Mouse (Mus musculus) C2C12 (cell line): Measurements from ENCODE around the gene Bckdha. TPM values are rescaled to one million over a fixed set of nuclear protein-coding genes. Genes with fewer than 3 reads are reported as not detected.

Experiments
- H3K27me3 ChIP-seq: one replicate; pipeline ENCODE4 v1.6.1; 2011; ENCODE audit not compliant: control insufficient read depth, insufficient read depth, insufficient read length
- H3K36me3 ChIP-seq: one replicate; pipeline ENCODE4 v1.6.1; 2011; ENCODE audit not compliant: control insufficient read depth, insufficient read depth
- H3K4me3 ChIP-seq: one replicate; pipeline ENCODE4 v1.5.1; 2011; ENCODE audit warnings: mild to moderate bottlenecking, control low read depth; ENCODE audit not compliant: poor library complexity, insufficient read depth, severe bottlenecking
- H3K79me2 ChIP-seq: one replicate; pipeline ENCODE4 v1.6.1; 2011; ENCODE audit not compliant: control insufficient read depth, insufficient read depth
- H3K79me3 ChIP-seq: one replicate; pipeline ENCODE4 v1.6.1; 2011; ENCODE audit warnings: low read depth, control low read depth
- H3ac ChIP-seq: one replicate; pipeline ENCODE3; 2011; ENCODE audit warnings: low read depth; ENCODE audit not compliant: control insufficient read depth, insufficient read length
- CEBPB ChIP-seq: IDR thresholded peaks from one replicate; pipeline ENCODE4 v1.6.1; 2011; ENCODE audit warnings: low read depth, mild to moderate bottlenecking, control low read depth, moderate library complexity
- CTCF ChIP-seq: IDR thresholded peaks from one replicate; pipeline ENCODE4 v1.5.1; 2011; ENCODE audit not compliant: control insufficient read depth, insufficient read depth, insufficient read length
- FOSL1 ChIP-seq: IDR thresholded peaks from one replicate; pipeline ENCODE4 v1.8.0; 2011; ENCODE audit warnings: mild to moderate bottlenecking, low read length; ENCODE audit not compliant: poor library complexity, insufficient read depth, severe bottlenecking
- MAX ChIP-seq: IDR thresholded peaks from one replicate; pipeline ENCODE4 v1.6.1; 2011; ENCODE audit warnings: mild to moderate bottlenecking, control low read depth
- MYOD1 ChIP-seq: IDR thresholded peaks from one replicate; pipeline ENCODE4 v1.6.1; 2011; ENCODE audit warnings: low read depth; ENCODE audit not compliant: control insufficient read depth, insufficient read length
- MYOG ChIP-seq: IDR thresholded peaks from one replicate; pipeline ENCODE4 v1.6.1; 2011; ENCODE audit not compliant: control insufficient read depth, insufficient read length; ENCODE audit errors: extremely low read depth
- USF1 ChIP-seq: IDR thresholded peaks from one replicate; pipeline ENCODE4 v1.6.1; 2011; ENCODE audit warnings: low read depth, mild to moderate bottlenecking, control low read depth, moderate library complexity
- polyA plus RNA-seq: library from polyadenylated mRNA; unstranded; fragments of >200 nt; fragmentation: generic; extraction: Trizol; gene quantifications from one replicate; pipeline ENCODE4 v1.2.1, GENCODE M21; 2012; ENCODE audit warnings: missing spikeins

Bckdha gene
- polyA plus RNA-seq, 1 experiment: 21.3 TPM

DNA sequence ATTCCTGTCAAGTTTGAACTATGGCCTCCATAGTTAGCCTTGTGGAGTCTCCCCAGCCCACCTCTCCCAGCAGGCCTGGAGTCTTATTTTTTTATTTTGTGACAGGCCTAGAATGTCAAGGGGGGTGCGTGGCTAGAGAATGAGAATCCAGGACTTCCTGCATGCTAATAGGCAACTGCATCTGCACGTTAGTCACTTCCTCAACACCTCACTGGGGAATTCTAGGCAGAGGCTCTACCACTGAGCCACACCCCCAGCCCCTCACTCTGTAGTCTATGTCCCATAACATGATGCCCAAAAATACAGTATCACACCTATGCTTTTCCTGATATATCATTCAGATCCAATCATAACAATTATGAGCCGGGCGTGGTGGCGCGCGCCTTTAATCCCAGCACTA lies 18.2 kb upstream of the Bckdha start:
- TF ChIP-seq MYOG: no peak
- TF ChIP-seq CTCF: no peak
- TF ChIP-seq MAX: no peak
- no peak for TF ChIP-seq FOSL1
- no peak for TF ChIP-seq MYOD1
- no peak for TF ChIP-seq CEBPB
- H3K4me3 ChIP-seq: no peak overlapping the region
- H3K79me3 ChIP-seq: no peaks in the 10 kb centered on the region
- H3ac ChIP-seq: no peak overlapping the region
- no peaks in the 10 kb centered on the region for H3K36me3 ChIP-seq
- H3K79me2 ChIP-seq: no peaks in the 10 kb centered on the region
- peaks cover 8% of the 10 kb centered on the region for H3K27me3 ChIP-seq

DNA sequence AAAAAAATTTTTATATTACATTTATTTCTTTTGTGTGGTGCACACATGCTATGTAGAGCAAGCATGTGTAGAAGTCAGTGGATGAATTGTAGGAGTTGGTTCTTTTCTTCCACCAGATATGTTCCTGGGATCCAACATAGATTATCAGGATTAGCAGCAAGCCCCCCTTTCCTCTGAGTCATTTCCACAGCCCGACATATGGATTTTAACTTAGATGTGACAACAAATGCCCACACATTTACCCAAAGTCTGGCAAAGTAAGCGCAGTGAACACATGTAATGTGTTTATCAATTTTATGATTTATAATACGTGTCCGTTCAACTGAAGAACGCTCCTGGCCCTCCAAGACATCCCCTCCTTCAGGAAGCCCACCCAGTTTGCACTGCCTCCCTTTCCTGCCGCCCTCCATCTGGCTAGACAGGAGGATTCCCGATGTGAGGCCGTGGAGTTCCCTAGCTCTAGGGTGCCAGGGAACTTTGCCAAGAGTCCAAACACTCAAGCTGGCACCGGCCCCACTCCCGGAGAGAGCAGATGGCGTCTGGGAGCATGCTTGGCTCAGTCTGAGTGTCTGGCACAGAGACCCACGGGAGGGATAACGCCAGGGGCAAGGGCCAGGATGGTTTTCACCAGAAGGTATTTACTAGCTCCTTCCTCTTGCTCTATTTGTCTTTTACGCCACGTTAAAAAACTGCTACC lies 17.5 kb upstream of the Bckdha start:
- Histone ChIP-seq H3K27me3 (peaks cover 8% of the 10 kb centered on the region), H3ac (no peak overlapping the region), H3K4me3 (no peak overlapping the region), H3K79me3 (no peaks in the 10 kb centered on the region), H3K79me2 (no peaks in the 10 kb centered on the region), H3K36me3 (no peaks in the 10 kb centered on the region)
- TF ChIP-seq MYOD1: no peak
- TF ChIP-seq CEBPB: no peak
- no peak for TF ChIP-seq FOSL1
- TF ChIP-seq MYOG: no peak
- TF ChIP-seq USF1: no peak
- no peak for TF ChIP-seq MAX

DNA sequence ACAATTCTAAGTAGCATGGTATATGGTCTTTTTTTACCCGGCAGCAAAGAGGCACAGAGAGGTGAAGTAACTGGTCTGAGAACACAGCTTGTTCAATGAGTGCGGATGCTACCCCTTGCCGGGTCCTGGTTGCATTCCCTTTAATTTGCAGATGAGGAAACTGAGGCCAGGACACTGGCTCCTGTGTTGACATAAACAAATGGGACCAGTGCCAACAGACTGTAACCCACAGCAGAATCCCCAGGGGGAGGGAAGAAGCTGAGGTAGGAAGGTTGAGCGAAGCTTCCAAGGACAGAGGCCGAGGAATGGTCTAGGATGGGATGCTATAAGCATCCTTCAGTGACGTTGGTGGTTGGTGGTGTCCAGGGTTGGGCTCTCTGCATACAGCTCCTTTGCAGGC lies 16.6 kb upstream of the Bckdha start:
- H3K4me3 ChIP-seq: no peak overlapping the region

DNA sequence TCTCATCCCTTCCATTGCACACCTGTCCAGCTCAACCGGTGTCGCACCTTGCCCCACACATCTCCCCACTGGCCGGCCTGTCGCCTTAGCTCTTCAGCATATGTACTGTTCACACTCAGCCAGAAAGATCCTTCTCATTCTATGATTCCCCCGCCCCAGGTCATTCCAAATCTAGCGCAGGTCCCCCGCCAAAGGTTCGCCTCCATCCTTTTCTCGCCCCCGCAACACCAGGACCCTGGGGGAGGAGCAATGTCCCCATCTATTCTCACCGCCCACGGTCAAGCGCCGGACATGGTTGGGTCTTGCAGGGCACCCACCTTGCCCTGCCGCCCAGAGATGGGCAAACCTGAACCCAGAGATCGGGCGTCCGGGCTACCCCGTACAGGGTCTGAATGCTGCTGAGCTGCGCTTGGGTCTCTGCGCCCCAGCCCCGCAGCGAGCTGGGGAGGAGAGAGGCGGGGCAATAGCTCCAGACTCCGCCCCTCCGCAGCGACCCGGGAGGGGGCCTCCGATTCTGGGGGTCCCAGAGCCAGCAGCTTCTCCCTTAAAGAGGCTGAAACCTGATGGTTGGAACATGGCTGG lies 16.0 kb upstream of the Bckdha start, which contains the start of gene Tmem91:
TSS of gene Tmem91 (minus strand) at position 448 of the 582 bp plus-strand sequence.
- Histone ChIP-seq H3K79me2 (no peaks in the 10 kb centered on the region), H3ac (no peak within 1 kb of the TSS), H3K4me3 (no peak within 1 kb of the TSS), H3K27me3 (peaks cover 8% of the 10 kb centered on the region), H3K36me3 (no peaks in the 10 kb centered on the region), H3K79me3 (no peaks in the 10 kb centered on the region)
- TF ChIP-seq MYOG (no peak), MAX (no peak), FOSL1 (no peak), USF1 (no peak), MYOD1 (no peak), CTCF (no peak), CEBPB (no peak)

More for the DNA sequence above, 16.6 kb upstream of the Bckdha start:
- H3K79me2 ChIP-seq: no peaks in the 10 kb centered on the region
- no peaks in the 10 kb centered on the region for H3K36me3 ChIP-seq
- TF ChIP-seq MYOD1 (no peak), CTCF (no peak)
- peaks cover 8% of the 10 kb centered on the region for H3K27me3 ChIP-seq
- H3ac ChIP-seq: no peak overlapping the region
- H3K79me3 ChIP-seq: no peaks in the 10 kb centered on the region

DNA sequence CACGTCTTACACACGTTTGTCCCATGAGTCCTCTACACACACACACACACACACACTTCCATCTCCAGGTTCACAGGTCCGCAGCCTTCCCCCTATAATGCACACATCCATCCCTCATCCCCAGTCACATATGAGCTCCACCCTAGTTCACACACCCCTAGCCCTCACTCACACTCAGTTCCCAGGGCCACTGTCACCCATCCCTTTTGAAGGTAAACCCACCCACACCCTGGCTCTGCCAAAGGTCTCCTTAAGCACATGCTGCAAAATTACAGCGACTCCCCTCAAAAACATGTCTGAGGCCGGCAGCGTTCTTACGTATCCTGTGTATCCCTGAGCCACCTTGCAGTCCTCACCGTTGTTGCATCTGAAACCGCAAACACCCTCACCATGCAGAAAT lies 15.5 kb upstream of the Bckdha start:
- no peaks in the 10 kb centered on the region for H3K79me2 ChIP-seq
- TF ChIP-seq FOSL1: no peak
- TF ChIP-seq USF1: no peak
- no peak for TF ChIP-seq MYOG
- TF ChIP-seq MAX: no peak
- TF ChIP-seq CTCF: no peak
- no peak for TF ChIP-seq MYOD1
- TF ChIP-seq CEBPB: no peak
- H3K27me3 ChIP-seq: peaks cover 8% of the 10 kb centered on the region
- H3ac ChIP-seq: no peak overlapping the region
- H3K36me3 ChIP-seq: no peaks in the 10 kb centered on the region
- H3K79me3 ChIP-seq: no peaks in the 10 kb centered on the region
- H3K4me3 ChIP-seq: no peak overlapping the region

DNA sequence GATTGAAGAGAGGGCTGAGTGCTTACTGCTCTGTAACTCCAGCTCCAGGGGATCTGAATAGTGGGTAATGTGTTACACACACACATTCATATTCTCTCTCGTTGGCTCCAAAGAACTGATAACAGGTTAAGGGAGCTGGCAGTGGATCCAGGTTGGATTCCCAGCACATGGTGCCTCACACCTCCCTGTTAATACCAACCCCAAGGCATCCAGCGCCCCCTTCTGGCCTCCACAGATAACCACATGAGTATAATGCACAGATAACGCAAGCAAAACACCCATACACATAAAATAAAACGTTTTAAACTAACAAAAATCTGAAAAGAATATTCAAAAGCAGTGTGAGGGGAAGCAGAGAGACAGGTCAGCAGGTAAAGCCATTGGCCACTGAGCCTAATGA lies 13.7 kb upstream of the Bckdha start:
- no peak for TF ChIP-seq MYOG
- TF ChIP-seq CEBPB: no peak
- no peak for TF ChIP-seq CTCF
- no peak for TF ChIP-seq MAX
- no peak for TF ChIP-seq MYOD1
- TF ChIP-seq FOSL1: no peak
- no peak for TF ChIP-seq USF1
- Histone ChIP-seq H3K4me3 (no peak overlapping the region), H3K36me3 (no peaks in the 10 kb centered on the region), H3K79me2 (no peaks in the 10 kb centered on the region), H3ac (no peak overlapping the region), H3K27me3 (peaks cover 8% of the 10 kb centered on the region), H3K79me3 (no peaks in the 10 kb centered on the region)
